Mouse (Mus musculus): ENCODE measurements at regions not wholly inside any gene's neighbourhood (a gene's known extent, or its start where the extent isn't known, plus 50 kb on each side); places are given as distances from the start of the nearest gene placed in this dataset.

- ATAC-seq (ENCODE audit: insufficient number of reproducible peaks, insufficient read depth, low FRiP score, low TSS enrichment): no peak
- H3K9me3 ChIP-seq: no peaks in the 10 kb centered on the region
- no peaks in the 10 kb centered on the region for H3K27me3 ChIP-seq
- no peaks in the 10 kb centered on the region for H3K36me3 ChIP-seq
- H3K27ac ChIP-seq: no peak overlapping the region
- WGBS: 40% methylated on average over 19 of the region's 19 CpGs
- no peak overlapping the region for H3K4me2 ChIP-seq (replicated peaks)
- no peak overlapping the region for H3K9ac ChIP-seq
- no peaks in the 10 kb centered on the region for H3K4me1 ChIP-seq
- no peak overlapping the region for H3K4me3 ChIP-seq
Observed at GRCm38 (mm10) chr4:119044005-119044677, 64.4 kb upstream of the Slc2a1 start.

- WGBS: 87% methylated on average over 13 of the region's 13 CpGs
- Histone ChIP-seq H3K4me2 (replicated peaks) (no peak overlapping the region), H3K9ac (no peak overlapping the region), H3K4me1 (no peaks in the 10 kb centered on the region), H3K27me3 (no peaks in the 10 kb centered on the region), H3K9me3 (no peaks in the 10 kb centered on the region), H3K4me3 (no peak overlapping the region), H3K36me3 (no peaks in the 10 kb centered on the region), H3K27ac (no peak overlapping the region)
- ATAC-seq (ENCODE audit: insufficient number of reproducible peaks, insufficient read depth, low FRiP score, low TSS enrichment): no peak
Observed at GRCm38 (mm10) chr4:119044836-119045235, 63.7 kb upstream of the Slc2a1 start.

GRCm38 (mm10) chr4:119050867-119051353 lies 57.6 kb upstream of the Slc2a1 start:
- Histone ChIP-seq H3K27ac (no peak overlapping the region), H3K4me2 (replicated peaks) (no peak overlapping the region), H3K27me3 (no peaks in the 10 kb centered on the region), H3K9me3 (no peaks in the 10 kb centered on the region), H3K9ac (no peak overlapping the region), H3K36me3 (no peaks in the 10 kb centered on the region), H3K4me1 (no peaks in the 10 kb centered on the region), H3K4me3 (no peak overlapping the region)
- ATAC-seq (ENCODE audit: insufficient number of reproducible peaks, insufficient read depth, low FRiP score, low TSS enrichment): no peak
- 54% methylated on average over 2 of the region's 2 CpGs for WGBS

- Histone ChIP-seq H3K9me3 (no peaks in the 10 kb centered on the region), H3K36me3 (no peaks in the 10 kb centered on the region), H3K27me3 (no peaks in the 10 kb centered on the region), H3K9ac (no peak overlapping the region), H3K27ac (no peak overlapping the region), H3K4me3 (no peak overlapping the region), H3K4me1 (no peaks in the 10 kb centered on the region), H3K4me2 (replicated peaks) (no peak overlapping the region)
- ATAC-seq (ENCODE audit: insufficient number of reproducible peaks, insufficient read depth, low FRiP score, low TSS enrichment): no peak
- WGBS: 75% methylated on average over 3 of the region's 3 CpGs
Observed at GRCm38 (mm10) chr4:119052537-119052936, 56.0 kb upstream of the Slc2a1 start.

GRCm38 (mm10) chr4:119053241-119053640 lies 55.3 kb upstream of the Slc2a1 start:
- 90% methylated on average over 4 of the region's 4 CpGs for WGBS
- Histone ChIP-seq H3K36me3 (no peaks in the 10 kb centered on the region), H3K4me1 (no peaks in the 10 kb centered on the region), H3K27ac (no peak overlapping the region), H3K27me3 (no peaks in the 10 kb centered on the region), H3K9me3 (no peaks in the 10 kb centered on the region), H3K4me3 (no peak overlapping the region), H3K4me2 (replicated peaks) (no peak overlapping the region), H3K9ac (no peak overlapping the region)
- no peak for ATAC-seq (ENCODE audit: insufficient number of reproducible peaks, insufficient read depth, low FRiP score, low TSS enrichment)

- Histone ChIP-seq H3K27me3 (no peaks in the 10 kb centered on the region), H3K4me1 (no peaks in the 10 kb centered on the region), H3K4me2 (replicated peaks) (no peak overlapping the region), H3K27ac (no peak overlapping the region), H3K9ac (no peak overlapping the region), H3K36me3 (no peaks in the 10 kb centered on the region), H3K9me3 (no peaks in the 10 kb centered on the region), H3K4me3 (no peak overlapping the region)
- 79% methylated on average over 6 of the region's 6 CpGs for WGBS
- ATAC-seq (ENCODE audit: insufficient number of reproducible peaks, insufficient read depth, low FRiP score, low TSS enrichment): no peak
Observed at GRCm38 (mm10) chr4:119053680-119054079, 54.8 kb upstream of the Slc2a1 start.

GRCm38 (mm10) chr4:119054129-119054528 lies 54.4 kb upstream of the Slc2a1 start:
- H3K4me2 ChIP-seq (replicated peaks): no peak overlapping the region
- H3K4me3 ChIP-seq: no peak overlapping the region
- ATAC-seq (ENCODE audit: insufficient number of reproducible peaks, insufficient read depth, low FRiP score, low TSS enrichment): no peak
- H3K36me3 ChIP-seq: no peaks in the 10 kb centered on the region
- H3K27me3 ChIP-seq: no peaks in the 10 kb centered on the region
- H3K4me1 ChIP-seq: no peaks in the 10 kb centered on the region
- 82% methylated on average over 5 of the region's 5 CpGs for WGBS
- H3K9me3 ChIP-seq: no peaks in the 10 kb centered on the region
- H3K9ac ChIP-seq: no peak overlapping the region
- H3K27ac ChIP-seq: no peak overlapping the region

- ATAC-seq (ENCODE audit: insufficient number of reproducible peaks, insufficient read depth, low FRiP score, low TSS enrichment): no peak
- H3K27me3 ChIP-seq: no peaks in the 10 kb centered on the region
- H3K9ac ChIP-seq: no peak overlapping the region
- 86% methylated on average over 6 of the region's 6 CpGs for WGBS
- no peak overlapping the region for H3K4me3 ChIP-seq
- H3K27ac ChIP-seq: no peak overlapping the region
- no peaks in the 10 kb centered on the region for H3K4me1 ChIP-seq
- H3K36me3 ChIP-seq: no peaks in the 10 kb centered on the region
- H3K9me3 ChIP-seq: no peaks in the 10 kb centered on the region
- H3K4me2 ChIP-seq (replicated peaks): no peak overlapping the region
Observed at GRCm38 (mm10) chr4:119057191-119057590, 51.3 kb upstream of the Slc2a1 start.

GRCm38 (mm10) chr4:119057826-119058225 lies 50.7 kb upstream of the Slc2a1 start:
- no peaks in the 10 kb centered on the region for H3K9me3 ChIP-seq
- no peak overlapping the region for H3K9ac ChIP-seq
- no peak for ATAC-seq (ENCODE audit: insufficient number of reproducible peaks, insufficient read depth, low FRiP score, low TSS enrichment)
- 47% methylated on average over 1 of the region's 1 CpGs for WGBS
- no peak overlapping the region for H3K4me2 ChIP-seq (replicated peaks)
- no peak overlapping the region for H3K4me3 ChIP-seq
- H3K36me3 ChIP-seq: no peaks in the 10 kb centered on the region
- no peak overlapping the region for H3K27ac ChIP-seq
- no peaks in the 10 kb centered on the region for H3K27me3 ChIP-seq
- no peaks in the 10 kb centered on the region for H3K4me1 ChIP-seq

Data from embryonic facial prominence, embryonic 12.5 days (tissue).